Mouse (Mus musculus) large intestine, adult 2 months (tissue): Measurements from ENCODE around the gene Mansc1. TPM values are rescaled to one million over a fixed set of nuclear protein-coding genes. Genes with fewer than 3 reads are reported as not detected.

Source experiments
- DNase-seq: peaks from one replicate; pipeline ENCODE4 v3.0.0-alpha.2; 2012; ENCODE audit warnings: low read depth, low spot score
- WGBS: fragments of 180-500 bp; shearing (Covaris S2); methylation state at CpG from one replicate; pipeline ENCODE4 v1.1.7; 2018; 5-methylcytosine and 5-hydroxymethylcytosine counted together
- polyA plus RNA-seq: library from polyadenylated mRNA; depleted of rRNA; stranded (reverse); fragments of >200 nt; gene quantifications from 2 replicates; pipeline ENCODE4 v1.2.3, GENCODE M21; 2012; rRNA removed

The Mansc1 gene
- polyA plus RNA-seq, 1 experiment: 17.6 TPM

GRCm38 (mm10) chr6:134559635-134560034 lies 72.7 kb downstream of the Mansc1 start:
- no peak for DNase-seq
- 58% methylated on average over 3 of the region's 3 CpGs for WGBS

Other genes with a start within 250 kb of the Mansc1 start
- gene Bcl2l14, start 236.2 kb downstream of the Mansc1 start, polyA plus RNA-seq: 9.7 and 10.9 TPM in 2 replicates
- 11.2 and 21.3 TPM in 2 replicates for gene Lrp6, start 65.5 kb downstream of the Mansc1 start, polyA plus RNA-seq
- gene Borcs5, start 7.0 kb upstream of the Mansc1 start, polyA plus RNA-seq: 10.3 and 11.8 TPM in 2 replicates
- gene Dusp16, start 160.1 kb upstream of the Mansc1 start, polyA plus RNA-seq: 9.3 and 22.1 TPM in 2 replicates
- gene Crebl2, start 197.7 kb upstream of the Mansc1 start, polyA plus RNA-seq: 5.1 and 8.1 TPM in 2 replicates